Mouse (Mus musculus) thymus, postnatal 14 days (tissue): ENCODE results near the gene Mga.

ENCODE experiments used
- DNase-seq: peaks from one replicate; pipeline ENCODE4 v3.0.0; 2021

The Mga gene

GRCm38 (mm10) chr2:119990881-119991280, 93.9 kb downstream of the Mga start:
- no peak for DNase-seq

GRCm38 (mm10) chr2:119992349-119992748, 95.3 kb downstream of the Mga start:
- no peak for DNase-seq

GRCm38 (mm10) chr2:119993515-119993914, 96.5 kb downstream of the Mga start:
- DNase-seq = no peak

GRCm38 (mm10) chr2:119994839-119995238, 97.8 kb downstream of the Mga start:
- no peak for DNase-seq

GRCm38 (mm10) chr2:119995391-119996281, 98.6 kb downstream of the Mga start:
- no peak for DNase-seq

GRCm38 (mm10) chr2:119997354-119997753, 100.3 kb downstream of the Mga start:
- DNase-seq = no peak

- DNase-seq = no peak
These were observed 102.7 kb downstream of the Mga start for GRCm38 (mm10) chr2:119999731-120000130.

- no peak for DNase-seq
These were observed 104.0 kb downstream of the Mga start for GRCm38 (mm10) chr2:120000882-120001584.

- DNase-seq = no peak
These were observed 104.9 kb downstream of the Mga start for GRCm38 (mm10) chr2:120001956-120002355.

- no peak for DNase-seq
These were observed 106.9 kb downstream of the Mga start for GRCm38 (mm10) chr2:120003970-120004369.

GRCm38 (mm10) chr2:120006696-120007095, 109.7 kb downstream of the Mga start:
- no peak for DNase-seq

- no peak for DNase-seq
These were observed 110.7 kb downstream of the Mga start for GRCm38 (mm10) chr2:120007680-120008210.

GRCm38 (mm10) chr2:120008672-120009071, 111.6 kb downstream of the Mga start:
- DNase-seq = no peak

- peak; percentile 58 for DNase-seq
These were observed 114.6 kb downstream of the Mga start for GRCm38 (mm10) chr2:120011462-120012200.

- DNase-seq = no peak
These were observed 115.9 kb downstream of the Mga start for GRCm38 (mm10) chr2:120012924-120013323.

- DNase-seq = no peak
These were observed 116.9 kb downstream of the Mga start for GRCm38 (mm10) chr2:120013831-120014486.

- no peak for DNase-seq
These were observed 118.9 kb downstream of the Mga start for GRCm38 (mm10) chr2:120015882-120016281.

- DNase-seq = no peak
These were observed 120.6 kb downstream of the Mga start for GRCm38 (mm10) chr2:120017599-120017998.
